Mouse (Mus musculus): ENCODE results near the gene Lgals8. TPM values are rescaled to one million over a fixed set of nuclear protein-coding genes. Genes with fewer than 3 reads are reported as not detected.

Lgals8 gene
- not detected in 2 replicates for polyA plus RNA-seq (2012; ENCODE audit: insufficient read depth, insufficient read length, low replicate concordance, missing spikeins)

GRCm38 (mm10) chr13:12464844-12465243 lies at the start of gene Lgals8:
Gene Lgals8, minus strand, starts transcription at chr13:12464944.
- 92% methylated on average over 1 of the region's 1 CpGs for WGBS
- no peak for TF ChIP-seq POLR2A (IDR thresholded peaks at IDR 0.05; ENCODE audit: insufficient read depth, low read depth, low read length)
- no peak for TF ChIP-seq CTCF (IDR thresholded peaks at IDR 0.05; ENCODE audit: insufficient read depth, low read depth, low read length)
- peaks cover under 1% of the 10 kb centered on the region; the same call in 1 of the 2 replicates for H3K4me1 ChIP-seq (ENCODE audit: control insufficient read depth, insufficient read depth, low read length)
- H3K4me3 ChIP-seq (ENCODE audit: insufficient read depth, low read depth, low read length) = no peak within 1 kb of the TSS
- H3K27ac ChIP-seq (ENCODE audit: insufficient read depth, low read depth, low read length) = no peak within 1 kb of the TSS

GRCm38 (mm10) chr13:12511189-12511965 lies 46.6 kb upstream of the Lgals8 start:
- no peak overlapping the region for H3K27ac ChIP-seq (ENCODE audit: insufficient read depth, low read depth, low read length)
- TF ChIP-seq CTCF (IDR thresholded peaks at IDR 0.05; ENCODE audit: insufficient read depth, low read depth, low read length) = no peak
- TF ChIP-seq POLR2A (IDR thresholded peaks at IDR 0.05; ENCODE audit: insufficient read depth, low read depth, low read length) = no peak
- 71% methylated on average over 9 of the region's 9 CpGs for WGBS

GRCm38 (mm10) chr13:12510032-12510431 lies 45.3 kb upstream of the Lgals8 start:
- 0 out of 2 replicates have a peak, but pooled peaks cover 3% of the 10 kb centered on the region for H3K4me1 ChIP-seq (ENCODE audit: control insufficient read depth, insufficient read depth, low read length)
- no peak overlapping the region for H3K4me3 ChIP-seq (ENCODE audit: insufficient read depth, low read depth, low read length)
- WGBS = 85% methylated on average over 6 of the region's 6 CpGs
- TF ChIP-seq CTCF (IDR thresholded peaks at IDR 0.05; ENCODE audit: insufficient read depth, low read depth, low read length) (no peak), POLR2A (IDR thresholded peaks at IDR 0.05; ENCODE audit: insufficient read depth, low read depth, low read length) (no peak)
- no peak overlapping the region for H3K27ac ChIP-seq (ENCODE audit: insufficient read depth, low read depth, low read length)

More at GRCm38 (mm10) chr13:12511189-12511965, 46.6 kb upstream of the Lgals8 start:
- H3K4me3 ChIP-seq (ENCODE audit: insufficient read depth, low read depth, low read length) = no peak overlapping the region
- 0 out of 2 replicates have a peak, but pooled peaks cover 3% of the 10 kb centered on the region for H3K4me1 ChIP-seq (ENCODE audit: control insufficient read depth, insufficient read depth, low read length)

GRCm38 (mm10) chr13:12507426-12507825 lies 42.7 kb upstream of the Lgals8 start:
- no peak overlapping the region for H3K4me3 ChIP-seq (ENCODE audit: insufficient read depth, low read depth, low read length)
- WGBS = 88% methylated on average over 6 of the region's 6 CpGs
- peaks cover 3% of the 10 kb centered on the region; the same call in 1 of the 2 replicates for H3K4me1 ChIP-seq (ENCODE audit: control insufficient read depth, insufficient read depth, low read length)
- H3K27ac ChIP-seq (ENCODE audit: insufficient read depth, low read depth, low read length) = no peak overlapping the region
- TF ChIP-seq CTCF (IDR thresholded peaks at IDR 0.05; ENCODE audit: insufficient read depth, low read depth, low read length) (no peak), POLR2A (IDR thresholded peaks at IDR 0.05; ENCODE audit: insufficient read depth, low read depth, low read length) (no peak)

GRCm38 (mm10) chr13:12505359-12505758 lies 40.6 kb upstream of the Lgals8 start:
- no peak overlapping the region for H3K27ac ChIP-seq (ENCODE audit: insufficient read depth, low read depth, low read length)
- TF ChIP-seq POLR2A (IDR thresholded peaks at IDR 0.05; ENCODE audit: insufficient read depth, low read depth, low read length) = no peak
- no peak for TF ChIP-seq CTCF (IDR thresholded peaks at IDR 0.05; ENCODE audit: insufficient read depth, low read depth, low read length)
- 87% methylated on average over 3 of the region's 3 CpGs for WGBS

GRCm38 (mm10) chr13:12503238-12503751 lies 38.6 kb upstream of the Lgals8 start:
- no peak overlapping the region for H3K4me3 ChIP-seq (ENCODE audit: insufficient read depth, low read depth, low read length)
- WGBS = 62% methylated on average over 11 of the region's 11 CpGs
- TF ChIP-seq POLR2A (IDR thresholded peaks at IDR 0.05; ENCODE audit: insufficient read depth, low read depth, low read length) (no peak), CTCF (IDR thresholded peaks at IDR 0.05; ENCODE audit: insufficient read depth, low read depth, low read length) (no peak)
- H3K27ac ChIP-seq (ENCODE audit: insufficient read depth, low read depth, low read length) = no peak overlapping the region
- no peaks in the 10 kb centered on the region; the same call in 1 of the 2 replicates for H3K4me1 ChIP-seq (ENCODE audit: control insufficient read depth, insufficient read depth, low read length)

More at GRCm38 (mm10) chr13:12505359-12505758, 40.6 kb upstream of the Lgals8 start:
- no peak overlapping the region for H3K4me3 ChIP-seq (ENCODE audit: insufficient read depth, low read depth, low read length)
- H3K4me1 ChIP-seq (ENCODE audit: control insufficient read depth, insufficient read depth, low read length) = peaks cover 3% of the 10 kb centered on the region; the same call in 1 of the 2 replicates

- 60% methylated on average over 4 of the region's 4 CpGs for WGBS
- Histone ChIP-seq H3K4me1 (ENCODE audit: control insufficient read depth, insufficient read depth, low read length) (no peaks in the 10 kb centered on the region; the same call in 1 of the 2 replicates), H3K4me3 (ENCODE audit: insufficient read depth, low read depth, low read length) (no peak overlapping the region), H3K27ac (ENCODE audit: insufficient read depth, low read depth, low read length) (no peak overlapping the region)
- TF ChIP-seq CTCF (IDR thresholded peaks at IDR 0.05; ENCODE audit: insufficient read depth, low read depth, low read length) (no peak), POLR2A (IDR thresholded peaks at IDR 0.05; ENCODE audit: insufficient read depth, low read depth, low read length) (no peak)
These were observed 38.0 kb upstream of the Lgals8 start for GRCm38 (mm10) chr13:12502665-12503237.

- whole genome bisulfite sequencing = 79% methylated on average over 7 of the region's 7 CpGs
- Histone ChIP-seq H3K4me3 (ENCODE audit: insufficient read depth, low read depth, low read length) (no peak overlapping the region), H3K4me1 (ENCODE audit: control insufficient read depth, insufficient read depth, low read length) (no peaks in the 10 kb centered on the region; the same call in 1 of the 2 replicates), H3K27ac (ENCODE audit: insufficient read depth, low read depth, low read length) (no peak overlapping the region)
- no peak for TF ChIP-seq POLR2A (IDR thresholded peaks at IDR 0.05; ENCODE audit: insufficient read depth, low read depth, low read length)
- no peak for TF ChIP-seq CTCF (IDR thresholded peaks at IDR 0.05; ENCODE audit: insufficient read depth, low read depth, low read length)
These were observed 34.4 kb upstream of the Lgals8 start for GRCm38 (mm10) chr13:12499107-12499506.

- TF ChIP-seq POLR2A (IDR thresholded peaks at IDR 0.05; ENCODE audit: insufficient read depth, low read depth, low read length) (no peak), CTCF (IDR thresholded peaks at IDR 0.05; ENCODE audit: insufficient read depth, low read depth, low read length) (no peak)
These were observed 33.1 kb upstream of the Lgals8 start for GRCm38 (mm10) chr13:12497809-12498208.

More at GRCm38 (mm10) chr13:12497809-12498208, 33.1 kb upstream of the Lgals8 start:
- Histone ChIP-seq H3K4me1 (ENCODE audit: control insufficient read depth, insufficient read depth, low read length) (no peaks in the 10 kb centered on the region), H3K27ac (ENCODE audit: insufficient read depth, low read depth, low read length) (no peak overlapping the region), H3K4me3 (ENCODE audit: insufficient read depth, low read depth, low read length) (no peak overlapping the region)
- WGBS = 72% methylated on average over 8 of the region's 8 CpGs
